Mouse (Mus musculus): Measurements from ENCODE around the gene Parvg. TPM values are rescaled to one million over a fixed set of nuclear protein-coding genes. Genes with fewer than 3 reads are reported as not detected.
A peak's percentile ranks its signal among the peaks of the same experiment; 100 is the strongest.

Parvg gene
- polyA plus RNA-seq, 1 experiment from 2014 or later, result 4.3 TPM

DNA sequence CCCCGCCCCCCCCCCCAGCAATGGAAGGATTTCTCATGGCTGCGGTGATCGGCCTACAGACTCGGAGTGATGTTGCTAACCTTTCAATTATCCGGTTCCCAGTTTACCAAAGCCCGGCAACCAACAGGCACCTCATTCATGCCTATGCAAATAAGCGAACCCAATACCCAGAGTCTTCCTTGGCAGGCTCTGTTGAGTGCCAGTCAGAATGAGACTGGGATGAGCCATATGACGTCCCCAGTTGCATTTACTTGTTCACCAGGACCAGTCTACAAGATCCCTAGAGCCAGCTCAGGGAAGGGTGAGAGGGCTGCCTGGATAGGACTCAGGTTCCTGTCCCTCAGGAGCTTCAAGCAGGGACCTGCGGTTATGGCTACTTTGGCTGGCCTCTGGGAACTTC, 29.4 kb upstream of the Parvg start:
- no peaks in the 10 kb centered on the region for H3K9me3 ChIP-seq (ENCODE audit: low read length)
- H3K4me2 ChIP-seq (replicated peaks; ENCODE audit: low read depth, low read length), result no peak overlapping the region
- no peak overlapping the region for H3K4me3 ChIP-seq (ENCODE audit: low read depth, low read length)
- 85% methylated on average over 9 of the region's 9 CpGs for WGBS
- no peak overlapping the region for H3K27ac ChIP-seq (ENCODE audit: low read length)
- H3K36me3 ChIP-seq (ENCODE audit: insufficient read depth, low read length), result no peaks in the 10 kb centered on the region
- H3K9ac ChIP-seq (replicated peaks; ENCODE audit: low read depth), result no peak overlapping the region
- DNase-seq (ENCODE audit: low spot score) (no peak), ATAC-seq (no peak)
- TF ChIP-seq EP300 (IDR thresholded peaks at IDR 0.05) (no peak), CTCF (IDR thresholded peaks at IDR 0.05) (no peak)
- no peaks in the 10 kb centered on the region for H3K27me3 ChIP-seq (replicated peaks; ENCODE audit: insufficient read depth, low read length)
- H3K4me1 ChIP-seq (ENCODE audit: insufficient read depth, low read depth, low read length), result no peaks in the 10 kb centered on the region

DNA sequence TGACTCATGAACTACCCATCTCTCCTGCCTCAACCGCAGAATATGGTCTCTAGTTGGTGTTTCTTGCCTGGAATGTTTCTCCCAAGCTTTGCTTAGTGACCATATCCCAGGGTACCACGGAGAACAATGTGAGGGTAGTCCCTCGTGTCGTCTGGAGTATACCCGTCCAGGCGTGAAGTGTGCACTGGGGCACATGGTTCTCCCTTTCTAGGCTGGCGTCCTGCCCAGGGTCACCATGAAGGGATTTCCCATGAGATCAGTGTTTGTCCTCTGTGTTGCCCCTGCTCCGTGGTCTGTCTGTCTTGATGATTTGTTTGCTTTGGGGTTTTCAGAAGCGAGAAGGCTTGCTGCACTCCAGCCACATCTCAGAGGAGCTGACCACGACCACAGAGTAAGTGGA, 28.6 kb upstream of the Parvg start:
- ATAC-seq (no peak), DNase-seq (ENCODE audit: low spot score) (no peak)
- TF ChIP-seq EP300 (IDR thresholded peaks at IDR 0.05) (no peak), CTCF (IDR thresholded peaks at IDR 0.05) (no peak)
- no peaks in the 10 kb centered on the region for H3K4me1 ChIP-seq (ENCODE audit: insufficient read depth, low read depth, low read length)
- H3K36me3 ChIP-seq (ENCODE audit: insufficient read depth, low read length), result no peaks in the 10 kb centered on the region
- no peaks in the 10 kb centered on the region for H3K9me3 ChIP-seq (ENCODE audit: low read length)
- no peak overlapping the region for H3K4me3 ChIP-seq (ENCODE audit: low read depth, low read length)
- no peak overlapping the region for H3K9ac ChIP-seq (replicated peaks; ENCODE audit: low read depth)
- WGBS, result 58% methylated on average over 10 of the region's 10 CpGs
- H3K27me3 ChIP-seq (replicated peaks; ENCODE audit: insufficient read depth, low read length), result no peaks in the 10 kb centered on the region
- H3K4me2 ChIP-seq (replicated peaks; ENCODE audit: low read depth, low read length), result no peak overlapping the region
- no peak overlapping the region for H3K27ac ChIP-seq (ENCODE audit: low read length)

GRCm38 (mm10) chr15:84297454-84297853, 26.4 kb upstream of the Parvg start:
- no peak overlapping the region for H3K4me3 ChIP-seq (ENCODE audit: low read depth, low read length)
- H3K4me1 ChIP-seq (ENCODE audit: insufficient read depth, low read depth, low read length), result no peaks in the 10 kb centered on the region
- no peak for TF ChIP-seq CTCF (IDR thresholded peaks at IDR 0.05)
- TF ChIP-seq EP300 (IDR thresholded peaks at IDR 0.05), result no peak
- H3K27ac ChIP-seq (ENCODE audit: low read length), result no peak overlapping the region
- H3K27me3 ChIP-seq (replicated peaks; ENCODE audit: insufficient read depth, low read length), result no peaks in the 10 kb centered on the region
- 63% methylated on average over 8 of the region's 8 CpGs for WGBS
- ATAC-seq (no peak), DNase-seq (ENCODE audit: low spot score) (no peak)
- H3K4me2 ChIP-seq (replicated peaks; ENCODE audit: low read depth, low read length), result no peak overlapping the region
- H3K9ac ChIP-seq (replicated peaks; ENCODE audit: low read depth), result no peak overlapping the region
- H3K36me3 ChIP-seq (ENCODE audit: insufficient read depth, low read length), result no peaks in the 10 kb centered on the region
- H3K9me3 ChIP-seq (ENCODE audit: low read length), result no peaks in the 10 kb centered on the region

DNA sequence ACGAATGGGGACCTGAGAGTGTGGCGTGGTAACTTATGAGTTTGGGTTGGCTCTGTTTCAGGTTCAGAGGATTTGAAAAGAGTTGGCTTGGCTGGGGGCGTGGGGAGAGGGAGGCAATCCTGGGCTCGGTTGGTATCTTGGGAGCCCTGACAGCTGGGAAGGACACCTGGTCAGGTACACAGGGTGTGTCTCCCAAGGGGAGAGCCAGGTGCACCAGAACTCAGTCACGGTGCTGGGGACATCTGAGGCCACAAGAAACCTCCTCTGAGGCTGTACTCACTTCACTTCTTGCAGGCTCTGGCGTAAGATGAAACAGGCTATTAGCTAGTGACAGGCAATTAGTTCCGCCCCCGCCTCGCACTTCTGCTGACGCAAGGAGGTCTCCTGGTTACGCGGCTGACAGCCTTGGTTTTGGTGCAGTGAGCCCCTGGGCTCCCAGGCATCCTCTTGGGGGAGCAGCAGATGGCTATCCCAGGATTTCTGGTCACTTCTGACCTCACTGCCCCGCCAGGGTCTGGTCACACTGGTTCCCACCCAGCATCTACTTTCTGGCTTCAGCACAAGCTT, 24.9 kb upstream of the Parvg start:
- H3K4me2 ChIP-seq (replicated peaks; ENCODE audit: low read depth, low read length), result no peak overlapping the region
- ATAC-seq (peak; percentile 54), DNase-seq (ENCODE audit: low spot score) (peak; percentile 52)
- H3K9me3 ChIP-seq (ENCODE audit: low read length), result no peaks in the 10 kb centered on the region
- H3K27ac ChIP-seq (ENCODE audit: low read length), result no peak overlapping the region
- TF ChIP-seq CTCF (IDR thresholded peaks at IDR 0.05) (no peak), EP300 (IDR thresholded peaks at IDR 0.05) (no peak)
- H3K9ac ChIP-seq (replicated peaks; ENCODE audit: low read depth), result no peak overlapping the region
- no peak overlapping the region for H3K4me3 ChIP-seq (ENCODE audit: low read depth, low read length)
- no peaks in the 10 kb centered on the region for H3K27me3 ChIP-seq (replicated peaks; ENCODE audit: insufficient read depth, low read length)
- WGBS, result 47% methylated on average over 13 of the region's 13 CpGs
- no peaks in the 10 kb centered on the region for H3K36me3 ChIP-seq (ENCODE audit: insufficient read depth, low read length)
- no peaks in the 10 kb centered on the region for H3K4me1 ChIP-seq (ENCODE audit: insufficient read depth, low read depth, low read length)

- Histone ChIP-seq H3K4me3 (ENCODE audit: low read depth, low read length) (no peak overlapping the region), H3K9me3 (ENCODE audit: low read length) (no peaks in the 10 kb centered on the region), H3K27ac (ENCODE audit: low read length) (no peak overlapping the region), H3K9ac (replicated peaks; ENCODE audit: low read depth) (no peak overlapping the region), H3K4me1 (ENCODE audit: insufficient read depth, low read depth, low read length) (no peaks in the 10 kb centered on the region), H3K27me3 (replicated peaks; ENCODE audit: insufficient read depth, low read length) (no peaks in the 10 kb centered on the region), H3K4me2 (replicated peaks; ENCODE audit: low read depth, low read length) (no peak overlapping the region), H3K36me3 (ENCODE audit: insufficient read depth, low read length) (no peaks in the 10 kb centered on the region)
- WGBS, result 44% methylated on average over 9 of the region's 9 CpGs
- TF ChIP-seq EP300 (IDR thresholded peaks at IDR 0.05) (no peak), CTCF (IDR thresholded peaks at IDR 0.05) (no peak)
- DNase-seq (ENCODE audit: low spot score), result no peak
- no peak for ATAC-seq
Observed at GRCm38 (mm10) chr15:84299662-84300333, 24.0 kb upstream of the Parvg start.

GRCm38 (mm10) chr15:84300591-84300990, 23.2 kb upstream of the Parvg start:
- 72% methylated on average over 2 of the region's 2 CpGs for WGBS

More at GRCm38 (mm10) chr15:84300591-84300990, 23.2 kb upstream of the Parvg start:
- no peaks in the 10 kb centered on the region for H3K9me3 ChIP-seq (ENCODE audit: low read length)
- no peak overlapping the region for H3K9ac ChIP-seq (replicated peaks; ENCODE audit: low read depth)
- H3K4me2 ChIP-seq (replicated peaks; ENCODE audit: low read depth, low read length), result no peak overlapping the region
- TF ChIP-seq EP300 (IDR thresholded peaks at IDR 0.05), result no peak
- TF ChIP-seq CTCF (IDR thresholded peaks at IDR 0.05), result no peak
- no peak overlapping the region for H3K27ac ChIP-seq (ENCODE audit: low read length)
- DNase-seq (ENCODE audit: low spot score) (no peak), ATAC-seq (no peak)
- H3K27me3 ChIP-seq (replicated peaks; ENCODE audit: insufficient read depth, low read length), result no peaks in the 10 kb centered on the region
- no peaks in the 10 kb centered on the region for H3K36me3 ChIP-seq (ENCODE audit: insufficient read depth, low read length)
- no peak overlapping the region for H3K4me3 ChIP-seq (ENCODE audit: low read depth, low read length)
- H3K4me1 ChIP-seq (ENCODE audit: insufficient read depth, low read depth, low read length), result no peaks in the 10 kb centered on the region
